Mouse (Mus musculus): ENCODE results near the gene Shd. TPM values are rescaled to one million over a fixed set of nuclear protein-coding genes. Genes with fewer than 3 reads are reported as not detected.

Gene Shd
- polyA plus RNA-seq, 1 experiment from 2014 or later = 182 TPM

DNA sequence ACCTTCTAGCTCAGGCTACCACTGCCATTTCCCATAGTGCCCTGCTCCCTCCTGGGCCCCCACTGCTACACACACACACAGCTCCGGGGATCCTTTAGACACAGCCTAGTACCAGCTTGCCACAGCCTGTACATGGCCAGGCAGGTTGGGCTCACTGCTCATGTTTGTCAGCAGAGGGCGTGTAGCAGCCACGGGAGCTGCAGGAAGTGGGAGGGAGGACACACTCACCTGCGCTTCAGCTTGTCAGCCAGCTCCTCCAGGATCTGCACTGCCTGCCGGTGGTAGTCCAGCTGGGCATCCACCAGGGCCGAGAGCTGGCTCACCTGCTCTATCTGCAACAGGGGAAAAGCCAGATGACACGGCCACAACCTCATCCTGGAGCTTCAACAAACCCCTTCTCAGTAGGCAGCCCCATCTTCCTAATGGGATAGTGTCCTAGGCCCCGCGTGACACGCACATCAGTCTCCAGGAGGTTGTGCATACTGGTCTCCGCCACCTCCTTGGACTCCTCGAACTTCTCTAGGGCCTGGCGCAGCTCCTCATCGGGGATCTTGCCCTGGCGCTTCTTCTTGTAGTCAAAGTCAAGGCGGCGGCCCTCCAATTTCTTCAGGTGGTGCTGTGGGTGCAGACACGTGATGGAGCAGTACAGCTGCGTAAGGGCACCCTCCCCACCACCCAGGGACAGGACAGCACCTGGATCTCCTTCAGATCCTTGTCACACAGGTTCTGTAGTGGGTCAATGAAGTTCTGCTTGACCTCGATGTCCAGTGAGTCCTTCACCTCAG is 48.3 kb downstream of the Shd start:
- Histone ChIP-seq H3K27me3 (replicated peaks; ENCODE audit: control insufficient read depth, insufficient read depth, low read length) (no peaks in the 10 kb centered on the region), H3K9me3 (ENCODE audit: control insufficient read depth, low read length) (no peaks in the 10 kb centered on the region), H3K27ac (ENCODE audit: low read depth, low read length) (peak overlapping the region; percentile 54; the same call in 1 of the 2 replicates), H3K4me2 (ENCODE audit: low read length) (no peak overlapping the region), H3K9ac (ENCODE audit: low read depth, low read length) (no peak overlapping the region), H3K4me1 (ENCODE audit: control insufficient read depth, insufficient read depth, low read depth, low read length) (peaks cover 5% of the 10 kb centered on the region; the same call in 1 of the 2 replicates), H3K4me3 (ENCODE audit: low read length) (no peak overlapping the region), H3K36me3 (ENCODE audit: control insufficient read depth, insufficient read depth, low read length) (peaks cover 52% of the 10 kb centered on the region)
- 75% methylated on average over 19 of the region's 20 CpGs for WGBS
- ATAC-seq = peak; percentile 35

DNA sequence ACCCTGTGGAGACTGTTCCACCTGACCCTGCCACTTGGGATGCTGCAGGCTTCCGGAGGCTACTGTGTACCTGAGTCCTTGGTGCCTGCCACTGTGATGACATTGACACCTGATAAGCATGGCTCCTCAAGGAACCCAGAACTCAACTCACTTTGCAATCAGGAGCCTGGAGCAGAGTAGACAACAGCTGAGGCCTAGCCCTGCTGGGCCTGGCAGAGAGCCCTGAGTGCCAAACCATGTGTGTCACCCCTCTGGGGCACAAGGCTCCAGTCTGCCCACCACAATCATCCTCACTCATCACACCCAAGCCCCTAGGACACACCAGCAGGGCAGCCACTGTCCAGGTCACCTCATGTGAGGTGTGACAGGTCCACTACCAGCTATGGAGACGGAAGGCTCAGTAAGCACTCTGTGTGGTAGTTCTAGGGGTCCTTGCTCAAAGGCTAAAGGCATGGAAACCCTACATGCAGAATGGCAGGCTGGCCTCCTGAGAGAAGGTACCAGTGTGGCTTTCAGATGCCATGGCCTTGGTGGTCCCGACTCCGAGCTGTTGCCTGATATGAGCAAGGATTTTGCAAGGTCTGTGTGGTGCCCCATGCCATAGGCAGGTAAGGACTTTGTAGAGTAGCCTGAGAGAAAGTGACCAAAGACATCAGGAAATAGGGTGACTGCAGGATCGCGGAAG is 50.3 kb downstream of the Shd start:
- Histone ChIP-seq H3K36me3 (ENCODE audit: control insufficient read depth, insufficient read depth, low read length) (peaks cover 42% of the 10 kb centered on the region), H3K9me3 (ENCODE audit: control insufficient read depth, low read length) (no peaks in the 10 kb centered on the region), H3K27me3 (replicated peaks; ENCODE audit: control insufficient read depth, insufficient read depth, low read length) (no peaks in the 10 kb centered on the region), H3K9ac (ENCODE audit: low read depth, low read length) (no peak overlapping the region), H3K4me1 (ENCODE audit: control insufficient read depth, insufficient read depth, low read depth, low read length) (peaks cover 5% of the 10 kb centered on the region; the same call in 1 of the 2 replicates), H3K4me2 (ENCODE audit: low read length) (no peak overlapping the region), H3K27ac (ENCODE audit: low read depth, low read length) (peak overlapping the region; percentile 63), H3K4me3 (ENCODE audit: low read length) (no peak overlapping the region)
- 96% methylated on average over 6 of the region's 6 CpGs for WGBS
- ATAC-seq = no peak

DNA sequence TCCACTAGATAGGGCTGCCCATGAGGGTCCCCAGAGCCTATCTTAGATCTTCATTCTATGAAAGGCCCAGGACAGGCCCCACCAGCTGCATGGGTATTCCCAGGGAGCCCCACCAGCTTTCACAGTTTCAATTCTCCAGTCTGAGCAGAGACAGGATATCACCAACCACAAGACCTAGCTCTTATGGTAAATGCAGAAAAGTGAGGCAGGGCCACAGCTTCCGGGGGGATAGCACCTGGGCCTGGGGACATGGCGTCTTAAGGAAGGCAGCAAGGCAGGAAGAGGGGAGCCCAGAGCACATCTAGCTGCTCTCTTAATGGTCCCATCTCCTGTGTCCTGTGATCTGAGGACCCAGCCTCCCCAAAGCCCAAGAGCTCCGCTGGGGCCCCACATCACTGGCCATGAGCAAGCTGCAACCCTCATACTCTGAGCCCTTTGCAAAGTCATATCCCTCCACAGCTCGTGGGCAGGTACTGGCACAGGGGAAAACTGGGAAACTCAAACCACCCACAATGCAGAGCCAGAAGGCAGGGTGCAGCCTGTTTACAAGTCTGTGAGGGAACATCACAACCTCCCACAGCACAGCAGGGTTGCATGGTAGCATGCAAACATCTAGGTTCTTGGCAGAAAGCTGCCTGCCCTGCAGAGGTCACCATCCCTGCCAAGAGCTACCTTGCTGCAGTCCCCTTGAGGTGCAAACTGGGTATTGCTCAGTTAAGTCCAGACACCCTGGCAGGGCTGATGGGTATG is 51.1 kb downstream of the Shd start:
- WGBS = 82% methylated on average over 4 of the region's 4 CpGs
- Histone ChIP-seq H3K4me3 (ENCODE audit: low read length) (no peak overlapping the region), H3K9ac (ENCODE audit: low read depth, low read length) (peak overlapping the region; percentile 27; the same call in 1 of the 2 replicates), H3K9me3 (ENCODE audit: control insufficient read depth, low read length) (no peaks in the 10 kb centered on the region), H3K36me3 (ENCODE audit: control insufficient read depth, insufficient read depth, low read length) (peaks cover 34% of the 10 kb centered on the region), H3K27me3 (replicated peaks; ENCODE audit: control insufficient read depth, insufficient read depth, low read length) (no peaks in the 10 kb centered on the region), H3K4me2 (ENCODE audit: low read length) (no peak overlapping the region), H3K4me1 (ENCODE audit: control insufficient read depth, insufficient read depth, low read depth, low read length) (peaks cover 5% of the 10 kb centered on the region; the same call in 1 of the 2 replicates), H3K27ac (ENCODE audit: low read depth, low read length) (peak overlapping the region; percentile 63)
- no peak for ATAC-seq

DNA sequence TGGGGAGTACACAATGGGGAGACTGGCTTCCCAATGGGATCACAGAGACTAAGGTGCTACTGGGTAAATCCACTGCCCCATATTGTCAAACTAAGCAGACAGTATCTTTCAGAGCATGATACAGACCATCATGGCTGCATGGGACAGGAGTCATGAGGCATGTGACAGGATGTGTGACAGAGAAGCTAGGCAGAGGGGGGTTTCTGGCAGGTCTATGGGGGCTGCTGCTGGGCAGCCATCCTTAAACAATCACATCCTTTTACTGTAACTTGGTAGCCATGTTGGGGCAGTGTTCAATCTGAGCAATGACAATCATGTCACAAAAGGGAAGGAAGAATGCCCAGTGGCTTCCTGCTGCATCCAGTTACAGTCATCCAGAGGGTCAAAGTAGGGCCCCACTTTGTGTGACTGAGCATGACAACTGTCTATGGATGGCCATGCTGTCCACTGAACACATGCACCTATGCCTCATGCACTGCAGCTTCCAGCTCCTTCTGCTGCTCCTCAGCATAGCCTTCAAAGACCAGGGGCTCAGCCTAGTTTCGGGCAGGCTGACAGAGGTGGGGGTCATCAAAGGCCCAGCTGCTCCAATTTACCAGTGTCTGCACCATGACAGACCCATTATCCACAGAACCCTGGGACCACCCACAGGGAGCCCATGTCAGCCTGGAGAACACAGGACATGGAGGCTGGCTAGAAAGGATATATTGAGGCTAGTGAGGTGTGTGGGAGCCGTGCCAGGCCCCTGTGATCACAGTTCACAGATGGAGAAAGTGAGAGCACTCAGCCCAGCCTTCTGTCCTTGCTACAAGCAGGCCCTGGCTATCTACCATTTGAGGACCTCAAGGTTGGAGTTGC is 52.1 kb downstream of the Shd start:
- Histone ChIP-seq H3K9ac (ENCODE audit: low read depth, low read length) (no peak overlapping the region), H3K27ac (ENCODE audit: low read depth, low read length) (0 out of 2 replicates have a peak overlapping the region, but pooled peaks have one; percentile 20), H3K4me1 (ENCODE audit: control insufficient read depth, insufficient read depth, low read depth, low read length) (peaks cover 5% of the 10 kb centered on the region; the same call in 1 of the 2 replicates)

DNA sequence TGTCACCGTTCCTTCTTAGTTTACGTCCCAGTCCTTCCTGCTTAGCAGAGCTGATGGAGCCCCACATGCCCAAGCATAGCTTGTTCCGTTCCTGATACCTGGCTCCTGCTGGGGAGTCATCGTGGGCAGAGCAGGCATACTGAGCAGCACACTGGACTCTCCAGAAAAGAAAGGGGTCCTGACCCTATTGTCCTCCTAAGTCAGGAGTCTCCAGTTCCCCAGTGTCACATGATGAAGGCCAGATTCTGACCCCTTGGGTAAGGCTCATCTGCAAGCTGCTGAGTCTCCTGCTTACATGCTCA is 52.7 kb downstream of the Shd start:
- Histone ChIP-seq H3K4me2 (ENCODE audit: low read length) (no peak overlapping the region), H3K4me1 (ENCODE audit: control insufficient read depth, insufficient read depth, low read depth, low read length) (peaks cover 5% of the 10 kb centered on the region; the same call in 1 of the 2 replicates), H3K27ac (ENCODE audit: low read depth, low read length) (no peak overlapping the region), H3K9ac (ENCODE audit: low read depth, low read length) (no peak overlapping the region), H3K9me3 (ENCODE audit: control insufficient read depth, low read length) (no peaks in the 10 kb centered on the region), H3K27me3 (replicated peaks; ENCODE audit: control insufficient read depth, insufficient read depth, low read length) (no peaks in the 10 kb centered on the region), H3K36me3 (ENCODE audit: control insufficient read depth, insufficient read depth, low read length) (peaks cover 18% of the 10 kb centered on the region), H3K4me3 (ENCODE audit: low read length) (no peak overlapping the region)
- WGBS = 72% methylated on average over 4 of the region's 4 CpGs
- no peak for ATAC-seq

More for the DNA sequence above, 52.1 kb downstream of the Shd start:
- Histone ChIP-seq H3K9me3 (ENCODE audit: control insufficient read depth, low read length) (no peaks in the 10 kb centered on the region), H3K4me3 (ENCODE audit: low read length) (no peak overlapping the region), H3K27me3 (replicated peaks; ENCODE audit: control insufficient read depth, insufficient read depth, low read length) (no peaks in the 10 kb centered on the region), H3K36me3 (ENCODE audit: control insufficient read depth, insufficient read depth, low read length) (peaks cover 24% of the 10 kb centered on the region), H3K4me2 (ENCODE audit: low read length) (no peak overlapping the region)
- no peak for ATAC-seq
- WGBS = 68% methylated on average over 2 of the region's 2 CpGs

DNA sequence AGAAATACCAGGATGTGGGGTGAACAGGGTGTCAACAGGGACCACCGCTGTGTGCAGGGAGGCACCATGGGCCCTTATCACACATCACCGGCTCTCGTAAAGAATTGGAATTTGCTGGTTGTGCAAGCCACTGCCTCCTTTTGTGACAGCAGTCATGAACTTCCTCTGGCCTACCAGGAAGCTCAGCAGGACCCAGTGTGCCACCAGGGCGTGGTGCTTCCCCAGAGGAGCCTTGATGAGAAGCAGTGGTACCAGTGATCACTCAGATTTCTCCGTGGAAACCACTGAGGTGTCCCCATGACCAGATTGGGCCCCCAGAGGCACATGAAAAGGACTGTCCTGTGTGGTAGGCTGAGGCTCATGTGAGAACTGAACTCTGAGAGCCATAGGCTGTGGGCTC is 53.1 kb downstream of the Shd start:
- no peak overlapping the region for H3K4me2 ChIP-seq (ENCODE audit: low read length)
- no peak overlapping the region for H3K9ac ChIP-seq (ENCODE audit: low read depth, low read length)
- H3K4me3 ChIP-seq (ENCODE audit: low read length) = no peak overlapping the region
- H3K9me3 ChIP-seq (ENCODE audit: control insufficient read depth, low read length) = no peaks in the 10 kb centered on the region
- no peak overlapping the region for H3K27ac ChIP-seq (ENCODE audit: low read depth, low read length)
- 78% methylated on average over 5 of the region's 5 CpGs for WGBS
- H3K27me3 ChIP-seq (replicated peaks; ENCODE audit: control insufficient read depth, insufficient read depth, low read length) = no peaks in the 10 kb centered on the region
- peaks cover 5% of the 10 kb centered on the region; the same call in 1 of the 2 replicates for H3K4me1 ChIP-seq (ENCODE audit: control insufficient read depth, insufficient read depth, low read depth, low read length)
- peaks cover 14% of the 10 kb centered on the region for H3K36me3 ChIP-seq (ENCODE audit: control insufficient read depth, insufficient read depth, low read length)
- ATAC-seq = no peak

DNA sequence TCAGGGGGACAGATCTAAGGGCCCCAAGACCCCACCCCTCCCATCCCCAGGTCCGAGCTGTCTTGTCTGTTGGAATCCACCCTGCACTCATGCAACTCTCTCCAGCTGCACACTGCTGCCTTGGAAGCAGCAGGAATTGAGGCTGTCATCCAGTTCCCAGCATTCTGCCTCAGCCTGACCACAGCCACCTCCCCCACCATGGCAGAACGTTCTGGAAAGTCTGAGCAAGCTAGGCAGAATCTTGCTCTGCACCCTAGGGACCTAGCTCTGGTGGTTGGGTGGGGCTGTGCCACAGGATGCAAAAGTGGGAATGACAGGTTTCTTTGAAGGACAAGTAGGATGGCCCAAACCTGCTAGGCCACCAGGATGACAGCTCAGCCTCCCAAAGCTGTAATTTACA is 54.2 kb downstream of the Shd start:
- Histone ChIP-seq H3K36me3 (ENCODE audit: control insufficient read depth, insufficient read depth, low read length) (peaks cover 4% of the 10 kb centered on the region), H3K27me3 (replicated peaks; ENCODE audit: control insufficient read depth, insufficient read depth, low read length) (no peaks in the 10 kb centered on the region), H3K4me3 (ENCODE audit: low read length) (no peak overlapping the region), H3K9me3 (ENCODE audit: control insufficient read depth, low read length) (no peaks in the 10 kb centered on the region), H3K27ac (ENCODE audit: low read depth, low read length) (no peak overlapping the region), H3K9ac (ENCODE audit: low read depth, low read length) (no peak overlapping the region), H3K4me2 (ENCODE audit: low read length) (no peak overlapping the region), H3K4me1 (ENCODE audit: control insufficient read depth, insufficient read depth, low read depth, low read length) (peaks cover 5% of the 10 kb centered on the region; the same call in 1 of the 2 replicates)
- WGBS = 70% methylated on average over 2 of the region's 2 CpGs
- no peak for ATAC-seq

DNA sequence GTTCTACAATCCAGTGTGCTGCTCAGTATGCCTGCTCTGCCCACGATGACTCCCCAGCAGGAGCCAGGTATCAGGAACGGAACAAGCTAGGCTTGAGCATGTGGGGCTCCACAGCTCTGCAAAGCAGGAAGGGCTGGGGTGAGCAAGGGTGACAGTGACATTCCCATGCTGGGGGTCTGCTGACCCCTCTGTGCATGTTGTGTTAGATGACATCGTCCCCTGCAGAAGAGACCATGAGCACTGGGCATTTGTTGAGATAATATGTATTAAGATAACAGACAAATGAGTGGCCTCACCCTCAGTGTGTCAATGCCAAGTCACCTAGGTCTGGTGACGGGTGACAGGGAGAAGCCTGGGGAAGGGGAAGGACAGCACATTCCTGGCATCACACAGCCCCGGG is 54.7 kb downstream of the Shd start:
- H3K9me3 ChIP-seq (ENCODE audit: control insufficient read depth, low read length) = no peaks in the 10 kb centered on the region
- no peak overlapping the region for H3K27ac ChIP-seq (ENCODE audit: low read depth, low read length)
- no peaks in the 10 kb centered on the region for H3K27me3 ChIP-seq (replicated peaks; ENCODE audit: control insufficient read depth, insufficient read depth, low read length)
- H3K4me1 ChIP-seq (ENCODE audit: control insufficient read depth, insufficient read depth, low read depth, low read length) = peaks cover 5% of the 10 kb centered on the region; the same call in 1 of the 2 replicates
- no peaks in the 10 kb centered on the region; the same call in 1 of the 2 replicates for H3K36me3 ChIP-seq (ENCODE audit: control insufficient read depth, insufficient read depth, low read length)
- no peak overlapping the region for H3K4me2 ChIP-seq (ENCODE audit: low read length)
- H3K4me3 ChIP-seq (ENCODE audit: low read length) = no peak overlapping the region
- no peak for ATAC-seq
- 79% methylated on average over 5 of the region's 5 CpGs for WGBS
- H3K9ac ChIP-seq (ENCODE audit: low read depth, low read length) = no peak overlapping the region

Measured in hindbrain, embryonic 16.5 days (tissue).